Mouse (Mus musculus) forebrain, embryonic 16.5 days (tissue): ENCODE data around the gene Arhgap25. TPM values are rescaled to one million over a fixed set of nuclear protein-coding genes. Genes with fewer than 3 reads are reported as not detected.

Source experiments
- ATAC-seq: fragments of 200-750 bp; cut with Nextera tagmentation; 2 replicates; pipeline ENCODE4 v1.8.0; 2017; ENCODE audit warnings: mild to moderate bottlenecking, moderate library complexity
- H3K27ac ChIP-seq: fragments of 300-500 bp; sonication (generic); 2 replicates; pipeline ENCODE4 v1.5.1; 2014; ENCODE audit warnings: low read length, control low read depth
- H3K27me3 ChIP-seq: fragments of 300-500 bp; sonication (generic); replicated peaks from 2 replicates; pipeline ENCODE4 v1.6.1; 2014; ENCODE audit warnings: low read length; ENCODE audit not compliant: control insufficient read depth, insufficient read depth
- H3K36me3 ChIP-seq: fragments of 300-500 bp; sonication (generic); 2 replicates; pipeline ENCODE4 v1.6.1; 2014; ENCODE audit not compliant: control insufficient read depth, insufficient read depth
- H3K4me1 ChIP-seq: fragments of 300-500 bp; sonication (generic); replicated peaks from 2 replicates; pipeline ENCODE4 v1.6.1; 2014; ENCODE audit warnings: low read length; ENCODE audit not compliant: control insufficient read depth, insufficient read depth
- H3K4me2 ChIP-seq: fragments of 300-500 bp; sonication (generic); 2 replicates; pipeline ENCODE4 v1.6.1; 2014; ENCODE audit warnings: mild to moderate bottlenecking, low read length, control low read depth
- H3K4me3 ChIP-seq: fragments of 300-500 bp; sonication (generic); replicated peaks from 2 replicates; pipeline ENCODE4 v1.5.1; 2014; ENCODE audit warnings: mild to moderate bottlenecking, low read length, control low read depth
- H3K9ac ChIP-seq: fragments of 300-500 bp; sonication (generic); replicated peaks from 2 replicates; pipeline ENCODE4 v1.6.1; 2014; ENCODE audit warnings: low read depth, low read length, control low read depth
- H3K9me3 ChIP-seq: fragments of 300-500 bp; sonication (generic); 2 replicates; pipeline ENCODE4 v1.6.1; 2016; ENCODE audit warnings: low read length; ENCODE audit not compliant: control insufficient read depth
- WGBS: fragments of 180-500 bp; shearing (Covaris S2); extraction: QIAGEN DNeasy Blood & Tissue Kit; methylation state at CpG from one replicate; pipeline ENCODE4 v1.1.7; 2014; 5-methylcytosine and 5-hydroxymethylcytosine counted together
- polyA plus RNA-seq: library from polyadenylated mRNA; unstranded; fragments of >200 nt; fragmentation: Nextera tagmentation; extraction: Ambion mirVana; gene quantifications from 2 replicates; pipeline ENCODE4 v1.2.1, GENCODE M21; 2015

Arhgap25 gene
- polyA plus RNA-seq, 1 experiment from 2014 or later, result 2.2 TPM

DNA sequence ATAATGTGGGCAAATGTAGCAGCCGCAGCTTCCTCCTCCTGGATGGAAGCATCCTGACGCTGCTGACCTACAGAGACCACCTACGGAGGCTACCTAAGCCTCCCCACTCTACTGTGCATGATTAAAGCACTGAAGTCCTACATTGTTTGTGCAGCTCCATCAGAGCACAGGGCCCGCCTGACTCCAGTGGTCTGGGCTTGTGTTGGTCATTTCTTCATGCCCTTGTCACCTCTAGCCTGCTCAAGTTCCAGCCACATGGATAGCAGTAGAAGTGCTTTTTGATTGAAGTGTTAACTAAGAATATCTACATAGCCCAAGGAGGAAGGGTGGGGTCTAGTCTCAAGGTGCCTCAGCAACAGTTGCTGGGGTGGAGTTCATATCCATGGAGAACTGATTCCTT, 31.3 kb upstream of the Arhgap25 start:
- ATAC-seq, result no peak
- Histone ChIP-seq H3K27me3 (no peaks in the 10 kb centered on the region), H3K9ac (no peak overlapping the region), H3K4me2 (no peak overlapping the region), H3K27ac (no peak overlapping the region), H3K4me1 (no peaks in the 10 kb centered on the region), H3K36me3 (no peaks in the 10 kb centered on the region), H3K9me3 (peaks cover 4% of the 10 kb centered on the region; the same call in 1 of the 2 replicates), H3K4me3 (no peak overlapping the region)
- 90% methylated on average over 4 of the region's 4 CpGs for WGBS

DNA sequence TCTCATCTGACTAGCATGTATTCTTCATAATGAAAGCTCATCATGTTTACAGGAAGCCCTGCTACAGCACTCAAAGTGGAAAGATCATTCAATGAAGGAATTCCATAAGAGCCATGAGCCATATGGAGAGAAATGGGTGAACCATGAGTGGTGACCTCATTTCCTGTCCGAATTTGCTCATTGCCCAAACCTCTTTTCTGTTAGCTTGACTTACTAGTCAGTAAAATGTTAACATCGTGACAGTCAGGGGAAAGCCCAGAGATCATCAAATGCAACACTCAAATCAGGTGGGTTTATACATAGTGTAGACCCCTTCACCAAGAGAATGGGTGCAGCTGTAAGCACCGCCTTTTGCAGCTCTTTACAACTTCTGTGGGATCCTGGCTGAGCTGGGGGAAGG, 20.7 kb upstream of the Arhgap25 start:
- H3K36me3 ChIP-seq, result no peaks in the 10 kb centered on the region
- 85% methylated on average over 3 of the region's 3 CpGs for WGBS
- H3K9me3 ChIP-seq, result no peaks in the 10 kb centered on the region
- H3K4me1 ChIP-seq, result no peaks in the 10 kb centered on the region
- H3K4me2 ChIP-seq, result no peak overlapping the region
- ATAC-seq, result no peak
- no peaks in the 10 kb centered on the region for H3K27me3 ChIP-seq
- no peak overlapping the region for H3K27ac ChIP-seq
- H3K9ac ChIP-seq, result no peak overlapping the region
- H3K4me3 ChIP-seq, result no peak overlapping the region

DNA sequence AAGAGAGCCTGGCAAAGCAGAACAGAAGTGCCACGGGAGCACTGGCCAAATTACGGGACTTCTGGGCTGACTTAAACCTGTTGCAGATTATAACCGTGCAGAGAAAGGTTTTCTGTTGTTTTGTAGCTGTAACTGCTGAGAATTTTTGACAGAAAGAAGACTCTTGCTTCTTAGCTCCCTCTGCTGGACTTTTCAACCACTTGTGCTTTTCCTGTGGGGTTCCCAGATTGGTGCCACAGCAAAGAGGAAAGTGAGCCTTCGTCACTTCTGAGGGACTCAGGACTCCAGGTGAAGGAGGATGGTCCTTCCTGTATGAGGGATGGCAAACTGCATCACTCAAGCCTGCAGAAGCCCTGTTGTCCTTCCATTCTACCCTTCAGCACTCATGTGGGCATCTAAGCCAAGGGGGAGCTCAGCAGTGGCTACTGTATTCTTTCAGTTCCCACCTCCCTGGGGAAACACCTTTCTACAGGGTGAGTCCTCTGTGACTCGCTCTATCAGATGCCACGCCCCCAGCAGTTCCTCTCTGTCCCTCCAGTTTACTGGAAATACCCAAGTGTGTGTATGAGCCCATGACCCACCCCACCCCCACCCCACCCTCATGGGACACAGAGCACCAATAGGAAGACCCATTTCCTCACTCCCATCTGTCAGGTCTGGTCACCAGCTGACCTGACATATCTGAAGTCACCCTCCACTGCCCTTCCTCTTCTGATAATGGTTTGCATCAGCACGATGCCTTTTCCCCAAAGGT, 19.2 kb upstream of the Arhgap25 start:
- Histone ChIP-seq H3K27ac (no peak overlapping the region), H3K36me3 (no peaks in the 10 kb centered on the region), H3K4me2 (no peak overlapping the region), H3K4me3 (no peak overlapping the region), H3K9me3 (no peaks in the 10 kb centered on the region), H3K27me3 (no peaks in the 10 kb centered on the region), H3K4me1 (no peaks in the 10 kb centered on the region), H3K9ac (no peak overlapping the region)
- no peak for ATAC-seq
- WGBS, result 64% methylated on average over 7 of the region's 7 CpGs

DNA sequence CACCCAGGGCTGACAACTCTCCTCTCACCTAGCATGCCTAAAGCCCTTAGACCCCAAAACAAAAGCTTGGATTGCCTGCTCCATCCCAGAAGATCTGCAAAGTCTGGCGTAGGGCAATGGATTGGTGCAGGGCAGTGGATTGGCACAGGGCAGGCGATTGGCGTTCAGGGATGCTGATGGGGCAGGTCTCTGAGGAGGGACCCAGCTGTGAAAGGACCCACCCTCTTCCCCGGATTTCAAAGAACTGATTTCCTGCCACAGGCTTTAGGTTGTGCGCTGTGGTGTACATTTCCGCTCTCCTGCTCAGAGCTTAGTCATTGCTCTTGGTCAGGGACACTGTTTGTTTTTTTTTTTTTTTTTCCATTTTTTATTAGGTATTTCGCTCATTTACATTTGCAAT, 14.8 kb upstream of the Arhgap25 start:
- H3K27ac ChIP-seq, result no peak overlapping the region
- H3K4me2 ChIP-seq, result no peak overlapping the region
- H3K4me3 ChIP-seq, result no peak overlapping the region
- WGBS, result 86% methylated on average over 7 of the region's 7 CpGs
- H3K36me3 ChIP-seq, result no peaks in the 10 kb centered on the region
- no peak for ATAC-seq
- no peak overlapping the region for H3K9ac ChIP-seq
- H3K4me1 ChIP-seq, result peaks cover 6% of the 10 kb centered on the region
- H3K9me3 ChIP-seq, result peaks cover 11% of the 10 kb centered on the region
- no peaks in the 10 kb centered on the region for H3K27me3 ChIP-seq

DNA sequence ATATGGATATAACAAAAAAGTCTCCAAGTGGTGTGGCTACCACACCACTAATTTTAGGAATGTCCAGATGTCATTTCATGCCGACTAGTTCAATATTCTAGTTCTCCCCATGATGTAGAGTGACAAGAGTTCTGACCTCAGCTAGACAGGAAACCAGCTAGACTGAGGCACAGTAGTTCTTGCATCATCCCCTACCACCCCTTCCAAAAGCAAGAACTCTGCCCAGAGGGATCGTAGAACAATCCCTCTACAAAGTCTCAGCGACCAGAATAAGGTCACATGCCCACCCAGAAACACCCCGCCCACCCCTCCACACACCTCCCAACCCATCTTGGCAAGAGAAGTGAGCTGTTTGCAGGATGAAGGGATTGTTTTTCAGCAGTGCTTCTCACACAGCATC, 14.4 kb upstream of the Arhgap25 start:
- Histone ChIP-seq H3K36me3 (no peaks in the 10 kb centered on the region), H3K4me2 (no peak overlapping the region), H3K27ac (no peak overlapping the region), H3K27me3 (no peaks in the 10 kb centered on the region), H3K4me3 (no peak overlapping the region), H3K4me1 (peaks cover 6% of the 10 kb centered on the region), H3K9me3 (peaks cover 11% of the 10 kb centered on the region), H3K9ac (no peak overlapping the region)
- 95% methylated on average over 4 of the region's 4 CpGs for WGBS
- no peak for ATAC-seq

DNA sequence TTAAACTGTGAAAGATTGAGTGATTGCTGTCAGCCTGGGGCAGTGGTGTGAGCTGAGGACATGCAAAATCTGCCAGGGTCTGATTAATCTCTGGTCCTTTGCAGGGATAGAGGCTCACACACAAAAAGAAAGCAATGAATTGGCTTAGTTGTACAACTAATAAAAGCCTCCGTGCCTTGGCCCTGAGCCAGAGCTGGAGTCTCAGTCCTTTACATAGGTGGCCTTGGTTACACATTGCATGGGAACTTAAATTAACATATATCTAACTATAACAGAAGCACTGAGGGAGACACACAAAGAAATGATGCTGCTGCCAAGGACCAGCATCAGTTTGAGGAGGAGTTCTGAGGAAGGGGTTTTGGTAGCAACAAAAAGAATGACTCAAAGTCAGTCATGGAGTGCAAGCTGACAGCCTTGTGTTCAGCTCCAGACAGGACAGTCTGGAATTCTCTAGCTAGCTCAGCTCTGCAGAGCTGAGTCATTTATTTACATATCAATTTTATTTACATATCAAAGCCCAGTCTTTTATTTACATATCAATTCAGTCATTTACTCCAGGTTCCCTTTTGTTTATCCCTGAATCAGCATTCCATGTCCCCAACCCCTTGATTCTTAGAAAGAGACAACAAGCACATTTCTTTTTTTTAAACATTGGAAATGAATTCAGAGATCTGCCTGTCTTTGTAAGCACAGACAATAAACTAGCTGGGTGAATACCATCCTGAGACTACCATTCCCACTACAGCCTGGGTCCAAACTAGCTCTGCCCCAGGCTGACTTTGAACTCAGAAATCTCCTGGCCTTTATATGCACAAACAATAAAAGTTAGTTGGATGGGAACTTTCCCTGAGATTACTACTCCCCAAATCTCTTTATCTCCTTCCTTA, 12.5 kb upstream of the Arhgap25 start:
- 5% methylated on average over 1 of the region's 1 CpGs for WGBS
- no peak overlapping the region for H3K4me2 ChIP-seq

DNA sequence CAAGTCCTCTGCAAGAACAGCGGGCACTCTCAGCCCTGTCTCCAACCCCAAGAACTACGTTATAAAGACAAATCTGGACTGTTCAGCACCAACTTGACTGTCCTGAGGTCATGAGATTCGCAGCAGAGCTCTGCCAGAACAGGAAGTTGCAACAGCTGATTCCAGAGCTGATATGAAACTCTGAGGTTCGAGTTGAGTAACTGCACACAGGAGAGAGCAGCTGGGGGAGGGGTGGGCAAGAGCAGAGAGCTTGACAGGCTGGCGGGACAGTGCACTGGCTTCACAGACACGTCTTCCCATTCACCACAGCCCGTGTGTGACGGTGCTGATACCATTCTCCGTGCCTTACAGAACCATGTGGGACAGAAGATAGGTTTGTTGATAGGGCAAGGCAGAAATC, 9.0 kb upstream of the Arhgap25 start:
- Histone ChIP-seq H3K9me3 (peaks cover 11% of the 10 kb centered on the region), H3K27me3 (no peaks in the 10 kb centered on the region), H3K27ac (no peak overlapping the region), H3K9ac (no peak overlapping the region), H3K4me1 (peaks cover 6% of the 10 kb centered on the region), H3K4me3 (no peak overlapping the region), H3K36me3 (no peaks in the 10 kb centered on the region), H3K4me2 (no peak overlapping the region)
- 84% methylated on average over 9 of the region's 9 CpGs for WGBS
- ATAC-seq, result no peak

More for the DNA sequence above, 12.5 kb upstream of the Arhgap25 start:
- no peaks in the 10 kb centered on the region for H3K36me3 ChIP-seq
- no peak overlapping the region for H3K4me3 ChIP-seq
- no peaks in the 10 kb centered on the region for H3K27me3 ChIP-seq
- H3K27ac ChIP-seq, result peak overlapping the region; percentile 35
- peaks cover 6% of the 10 kb centered on the region for H3K4me1 ChIP-seq
- no peak overlapping the region for H3K9ac ChIP-seq
- peak; percentile 94 for ATAC-seq
- H3K9me3 ChIP-seq, result peaks cover 11% of the 10 kb centered on the region

DNA sequence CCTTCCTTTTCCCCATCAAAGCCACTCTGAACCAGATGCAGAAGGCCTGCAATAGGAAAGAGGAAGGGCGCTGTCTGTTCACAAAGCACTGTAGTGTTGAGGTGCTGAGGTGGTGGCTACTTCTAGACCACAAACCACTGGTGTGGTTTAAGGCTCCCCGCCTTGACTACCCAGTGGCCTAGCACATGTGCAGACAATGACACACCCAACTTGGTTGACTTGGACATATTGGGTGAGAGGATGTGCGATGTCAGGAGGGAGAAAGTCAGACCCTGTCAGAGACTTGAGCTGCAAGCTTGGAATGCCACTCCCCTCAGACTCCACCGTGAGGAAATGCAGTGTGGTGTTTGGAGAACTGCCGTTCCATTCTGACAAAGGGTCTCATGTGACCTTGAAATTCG, 8.1 kb upstream of the Arhgap25 start:
- H3K4me3 ChIP-seq, result no peak overlapping the region
- no peak overlapping the region for H3K4me2 ChIP-seq
- no peak overlapping the region for H3K27ac ChIP-seq
- H3K27me3 ChIP-seq, result no peaks in the 10 kb centered on the region
- H3K36me3 ChIP-seq, result no peaks in the 10 kb centered on the region
- 94% methylated on average over 6 of the region's 6 CpGs for WGBS
- H3K9ac ChIP-seq, result no peak overlapping the region
- H3K9me3 ChIP-seq, result peaks cover 3% of the 10 kb centered on the region
- ATAC-seq, result no peak
- peaks cover 6% of the 10 kb centered on the region for H3K4me1 ChIP-seq

DNA sequence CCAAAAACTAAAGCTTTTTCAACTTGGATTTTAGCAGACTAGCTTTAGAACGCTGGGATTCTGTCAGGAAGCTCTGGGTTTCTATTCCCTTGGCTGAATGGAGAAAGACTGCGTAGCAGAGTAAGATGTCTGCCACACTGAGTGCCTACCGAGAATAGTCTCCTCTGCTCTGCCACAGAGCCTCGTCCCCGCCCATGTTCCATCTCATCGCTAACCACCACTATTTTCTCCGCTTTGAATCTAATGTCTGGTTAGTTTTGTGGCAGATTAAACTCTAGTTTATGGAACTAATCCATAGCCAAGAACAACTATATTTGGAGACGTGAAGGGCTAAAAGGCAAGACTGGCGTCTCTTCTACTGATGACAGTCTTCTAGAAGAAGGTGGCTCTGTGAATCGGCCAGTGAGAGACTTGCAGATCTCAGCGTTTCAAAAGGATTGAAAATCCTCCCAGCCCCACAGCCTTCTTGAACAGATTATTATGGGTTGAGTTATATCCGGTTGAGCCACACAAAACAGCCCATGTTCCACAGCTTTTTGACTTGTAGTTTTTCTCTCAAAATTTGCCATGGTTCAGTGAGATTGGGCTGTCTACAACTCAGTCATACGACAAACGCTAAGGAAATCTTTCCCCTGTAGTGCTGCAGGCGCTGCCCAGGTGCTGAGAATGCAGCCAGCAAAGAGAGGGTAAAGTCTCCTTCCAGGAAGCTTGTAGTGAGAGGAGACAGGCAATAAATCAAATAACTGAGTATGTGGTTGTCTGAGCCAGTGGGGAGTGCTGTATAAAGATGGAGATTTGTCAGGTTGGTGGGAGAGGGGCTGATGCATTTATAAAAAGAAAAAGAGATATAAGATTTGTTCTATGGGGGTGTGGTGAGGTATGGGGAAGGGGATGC, 5.6 kb upstream of the Arhgap25 start:
- Histone ChIP-seq H3K27me3 (no peaks in the 10 kb centered on the region), H3K36me3 (no peaks in the 10 kb centered on the region), H3K4me3 (no peak overlapping the region), H3K4me1 (no peaks in the 10 kb centered on the region), H3K9me3 (no peaks in the 10 kb centered on the region), H3K9ac (no peak overlapping the region), H3K4me2 (no peak overlapping the region), H3K27ac (no peak overlapping the region)
- WGBS, result 87% methylated on average over 15 of the region's 15 CpGs
- ATAC-seq, result no peak
